Mouse (Mus musculus): Measurements from ENCODE around the gene Slc38a8.

DNA sequence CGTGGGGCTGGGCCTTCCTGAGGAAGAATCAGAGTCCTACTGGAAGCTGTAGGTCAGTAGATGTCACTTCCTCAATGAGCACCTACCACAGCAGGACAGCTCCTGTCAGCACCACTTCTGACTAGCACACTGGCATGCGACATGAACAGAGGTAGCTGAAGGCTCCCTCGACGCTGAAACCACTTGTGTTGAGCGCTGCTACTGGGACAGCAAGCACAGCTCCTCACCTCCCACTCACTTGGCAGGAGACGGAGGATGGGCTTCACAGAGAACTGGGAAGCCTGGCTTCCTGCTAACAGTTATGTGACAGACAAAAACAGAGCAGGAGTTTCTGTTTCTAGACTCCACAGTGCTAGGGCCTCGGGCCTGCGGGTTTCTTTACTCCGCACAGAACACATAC lies 30.5 kb upstream of the Slc38a8 start:
- TF ChIP-seq CTCF (IDR thresholded peaks at IDR 0.05; ENCODE audit: low read depth) = no peak
- no peak for TF ChIP-seq EP300 (IDR thresholded peaks at IDR 0.05; ENCODE audit: low read depth)
